Mouse (Mus musculus) yolk sac, embryonic 10.5 days (tissue): ENCODE data around the gene Mybpc3.

Source experiments
- DNase-seq: peaks from one replicate; pipeline ENCODE4 v3.0.0-alpha.2; 2017; ENCODE audit warnings: low spot score

Mybpc3 gene

GRCm38 (mm10) chr2:91167629-91168028, 49.7 kb downstream of the Mybpc3 start:
- no peak for DNase-seq

- no peak for DNase-seq
Measured at GRCm38 (mm10) chr2:91169587-91170322, 51.8 kb downstream of the Mybpc3 start.

- DNase-seq: no peak
Measured at GRCm38 (mm10) chr2:91175490-91175889, 57.5 kb downstream of the Mybpc3 start.

- no peak for DNase-seq
Measured at GRCm38 (mm10) chr2:91176234-91176633, 58.3 kb downstream of the Mybpc3 start.

GRCm38 (mm10) chr2:91179825-91180224, 61.9 kb downstream of the Mybpc3 start:
- DNase-seq: no peak

GRCm38 (mm10) chr2:91180706-91181105, 62.8 kb downstream of the Mybpc3 start:
- DNase-seq: no peak

- no peak for DNase-seq
Measured at GRCm38 (mm10) chr2:91182016-91182404, 64.1 kb downstream of the Mybpc3 start.

GRCm38 (mm10) chr2:91182405-91183147, 64.6 kb downstream of the Mybpc3 start:
- no peak for DNase-seq

- peak; percentile 96 for DNase-seq
Measured at GRCm38 (mm10) chr2:91183148-91183513, 65.2 kb downstream of the Mybpc3 start.

- no peak for DNase-seq
Measured at GRCm38 (mm10) chr2:91183711-91184405, 65.9 kb downstream of the Mybpc3 start, which contains the start of gene Madd. Madd (minus strand) TSS chr2:91183837.
